ENCODE assay signal across 15 mouse cellular contexts in the genomic region with DNA sequence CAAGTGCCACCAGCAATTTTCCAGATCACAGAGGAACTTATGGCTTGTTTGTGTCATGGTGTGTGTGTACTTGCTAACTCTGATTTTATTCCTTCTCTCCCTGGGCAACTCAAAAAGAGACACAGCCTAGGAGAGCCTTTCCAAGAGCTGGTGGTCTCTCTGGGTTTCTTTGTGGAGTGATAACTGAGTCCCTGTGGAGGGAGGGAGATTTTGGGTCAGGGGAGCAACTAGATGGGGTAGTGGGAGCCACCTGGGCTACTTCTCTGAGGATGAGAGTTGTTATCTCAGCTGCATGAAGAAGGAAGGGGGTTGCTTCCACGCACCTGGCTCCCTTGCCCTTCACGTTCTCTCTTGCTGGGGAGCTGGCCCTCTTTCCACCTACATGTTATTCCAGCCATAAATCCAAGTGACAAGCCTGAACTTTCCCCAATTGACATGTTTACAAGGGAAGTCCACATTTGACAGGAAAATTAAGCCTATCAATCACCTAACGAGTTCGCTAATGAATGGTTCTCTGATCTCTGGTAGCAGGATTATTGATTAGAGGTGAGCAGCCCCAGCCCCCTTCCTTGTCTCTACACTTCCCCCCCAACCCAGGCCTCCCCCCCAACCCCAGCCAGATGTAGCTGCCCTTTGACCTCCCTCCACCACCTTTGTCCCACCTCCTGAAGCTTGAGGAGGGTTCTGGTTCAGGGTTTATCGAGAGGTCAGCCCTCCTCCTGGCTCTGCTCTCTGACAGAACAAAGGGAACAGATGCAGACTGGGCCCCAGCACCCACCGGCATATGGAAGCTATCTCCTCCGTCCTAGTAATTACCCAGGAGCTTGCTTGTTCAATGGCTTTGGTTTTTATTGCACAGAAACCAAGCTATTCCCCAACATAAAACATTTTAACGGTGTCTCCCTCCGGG.
DNase-seq lines count a peak whose midpoint lies in the region; ATAC-seq and TF ChIP-seq lines count a peak whose summit lies in the region.
"Had no signal": no experiment of that assay in that cellular context is flagged by ENCODE, and none has a peak within 500 bp of the region (broad histone marks: within the 10 kb centered on the region; RNA-seq: fewer than 3 reads in every experiment).

No protein-coding gene starts in this region.

- no peak overlapping the region for H3K4me2 ChIP-seq in neural tube, embryonic 15.5 days
- H3K4me2 ChIP-seq: forebrain, embryonic 15.5 days; heart, embryonic 11.5 days; lung, embryonic 14.5 days had no signal

- peaks cover 16% of the 10 kb centered on the region for H3K4me1 ChIP-seq in heart, embryonic 10.5 days
- peaks cover 21% of the 10 kb centered on the region for H3K4me1 ChIP-seq in neural tube, embryonic 15.5 days
- no peaks in the 10 kb centered on the region for H3K4me1 ChIP-seq in lung, adult 2 months (ENCODE audit: control insufficient read depth, insufficient read depth, low read length)
- no peaks in the 10 kb centered on the region for H3K4me1 ChIP-seq in cerebellum, adult 2 months (ENCODE audit: control insufficient read depth, insufficient read depth, low read length)

- H3K27me3 ChIP-seq in heart, embryonic 10.5 days (ENCODE audit: insufficient read depth, poor library complexity, severe bottlenecking), result peaks cover 9% of the 10 kb centered on the region; the same call in 1 of the 2 replicates
- H3K27me3 ChIP-seq in neural tube, embryonic 15.5 days (replicated peaks), result 0 out of 2 replicates have a peak, but pooled peaks cover 5% of the 10 kb centered on the region
- H3K27me3 ChIP-seq in cerebellum, adult 2 months (ENCODE audit: control insufficient read depth, insufficient read depth, low read length), result no peaks in the 10 kb centered on the region; the same call in 1 of the 2 replicates

- H3K4me3 ChIP-seq in heart, embryonic 10.5 days, result no peak overlapping the region
- H3K4me3 ChIP-seq in neural tube, embryonic 15.5 days (replicated peaks), result no peak overlapping the region
- no peak overlapping the region for H3K4me3 ChIP-seq in lung, adult 2 months (replicated peaks; ENCODE audit: extremely low read depth, low read depth, low read length)
- H3K4me3 ChIP-seq in cerebellum, adult 2 months (replicated peaks; ENCODE audit: insufficient read depth, low read depth, low read length), result no peak overlapping the region
- H3K4me3 ChIP-seq: forebrain, embryonic 15.5 days had no signal

- no peak for ATAC-seq in neural tube, embryonic 15.5 days (ENCODE audit: low FRiP score)
- ATAC-seq: forebrain, embryonic 15.5 days had no signal

- TF ChIP-seq CTCF in lung, adult 2 months (IDR thresholded peaks at IDR 0.05; ENCODE audit: insufficient read depth, low read length), result no peak
- TF ChIP-seq CTCF in cerebellum, adult 2 months (IDR thresholded peaks at IDR 0.05; ENCODE audit: borderline replicate concordance, insufficient read depth, low read depth, low read length), result no peak

- H3K27ac ChIP-seq in heart, embryonic 10.5 days, result 0 out of 2 replicates have a peak overlapping the region, but pooled peaks have one; percentile 12
- H3K27ac ChIP-seq in neural tube, embryonic 15.5 days (replicated peaks), result no peak overlapping the region
- H3K27ac ChIP-seq in cerebellum, adult 2 months (ENCODE audit: insufficient read depth, low read length), result no peak overlapping the region
- H3K27ac ChIP-seq: forebrain, embryonic 15.5 days had no signal

- no peak overlapping the region for H3K9ac ChIP-seq in neural tube, embryonic 15.5 days (replicated peaks)
- H3K9ac ChIP-seq: forebrain, embryonic 15.5 days; lung, embryonic 14.5 days had no signal

- no peak for DNase-seq in heart, embryonic 10.5 days (ENCODE audit: low spot score)
- no peak for DNase-seq in heart, postnatal 4 days
- peak; percentile 73 for DNase-seq in neural tube, embryonic 10.5 days (ENCODE audit: extremely low spot score, low spot score)
- peak; percentile 82 for DNase-seq in mesoderm, embryonic 11.5 days (ENCODE audit: low read depth, low spot score)
- no peak for DNase-seq in lung, adult 2 months
- no peak for DNase-seq in cerebellum, adult 2 months
- no peak for DNase-seq in testis, postnatal 14 days (ENCODE audit: low spot score)
- DNase-seq: cerebellum, adult 9-10 months; gastrocnemius, postnatal 14 days; layer of hippocampus, postnatal 36 days; left cerebral cortex, postnatal 4 days; lung, embryonic 14.5 days had no signal

- no peaks in the 10 kb centered on the region for H3K36me3 ChIP-seq in heart, embryonic 10.5 days
- H3K36me3 ChIP-seq in neural tube, embryonic 15.5 days, result no peaks in the 10 kb centered on the region
- H3K36me3 ChIP-seq: forebrain, embryonic 15.5 days had no signal

- no peaks in the 10 kb centered on the region for H3K9me3 ChIP-seq in heart, embryonic 10.5 days
- no peaks in the 10 kb centered on the region for H3K9me3 ChIP-seq in neural tube, embryonic 15.5 days (replicated peaks)
- H3K9me3 ChIP-seq: forebrain, embryonic 15.5 days had no signal

- 38% methylated on average over 9 of the region's 9 CpGs for WGBS in heart, embryonic 10.5 days
- 10% methylated on average over 9 of the region's 9 CpGs for WGBS in neural tube, embryonic 15.5 days
- 37% methylated on average over 9 of the region's 9 CpGs for WGBS in lung, adult 2 months
- WGBS in cerebellum, adult 2 months, result 67% methylated on average over 9 of the region's 9 CpGs

- no peak for TF ChIP-seq POLR2A in lung, adult 2 months (IDR thresholded peaks at IDR 0.05; ENCODE audit: borderline replicate concordance, extremely low read depth, low read depth, low read length)
- no peak for TF ChIP-seq POLR2A in cerebellum, adult 2 months (IDR thresholded peaks at IDR 0.05; ENCODE audit: borderline replicate concordance, insufficient read depth, low read length)

Comparison
In these comparisons a context has a peak if more than half of its experiments do, and no peak if none do; other contexts are left out.
1. DNase-seq: peak in neural tube, embryonic 10.5 days (single experiment) and mesoderm, embryonic 11.5 days (single experiment); none in heart, embryonic 10.5 days (single experiment), heart, postnatal 4 days (single experiment), lung, adult 2 months (single experiment), cerebellum, adult 2 months (0 of 2) and testis, postnatal 14 days (single experiment).